Mouse (Mus musculus) lung, adult 18-20 months (tissue): ENCODE measurements at regions not wholly inside any gene's neighbourhood (a gene's known extent, or its start where the extent isn't known, plus 50 kb on each side); places are given as distances from the start of the nearest gene placed in this dataset.
"Not testable (repeated sequence)": the region's sequence is repeated elsewhere in the genome, so short reads cannot be mapped to it uniquely, and the experiment has no call there.

Experiments used
- DNase-seq, 2 experiments: peaks; one replicate each; pipeline ENCODE4 v3.0.0; 2022; ENCODE audit warnings: mixed read lengths in 2 of 2

DNA sequence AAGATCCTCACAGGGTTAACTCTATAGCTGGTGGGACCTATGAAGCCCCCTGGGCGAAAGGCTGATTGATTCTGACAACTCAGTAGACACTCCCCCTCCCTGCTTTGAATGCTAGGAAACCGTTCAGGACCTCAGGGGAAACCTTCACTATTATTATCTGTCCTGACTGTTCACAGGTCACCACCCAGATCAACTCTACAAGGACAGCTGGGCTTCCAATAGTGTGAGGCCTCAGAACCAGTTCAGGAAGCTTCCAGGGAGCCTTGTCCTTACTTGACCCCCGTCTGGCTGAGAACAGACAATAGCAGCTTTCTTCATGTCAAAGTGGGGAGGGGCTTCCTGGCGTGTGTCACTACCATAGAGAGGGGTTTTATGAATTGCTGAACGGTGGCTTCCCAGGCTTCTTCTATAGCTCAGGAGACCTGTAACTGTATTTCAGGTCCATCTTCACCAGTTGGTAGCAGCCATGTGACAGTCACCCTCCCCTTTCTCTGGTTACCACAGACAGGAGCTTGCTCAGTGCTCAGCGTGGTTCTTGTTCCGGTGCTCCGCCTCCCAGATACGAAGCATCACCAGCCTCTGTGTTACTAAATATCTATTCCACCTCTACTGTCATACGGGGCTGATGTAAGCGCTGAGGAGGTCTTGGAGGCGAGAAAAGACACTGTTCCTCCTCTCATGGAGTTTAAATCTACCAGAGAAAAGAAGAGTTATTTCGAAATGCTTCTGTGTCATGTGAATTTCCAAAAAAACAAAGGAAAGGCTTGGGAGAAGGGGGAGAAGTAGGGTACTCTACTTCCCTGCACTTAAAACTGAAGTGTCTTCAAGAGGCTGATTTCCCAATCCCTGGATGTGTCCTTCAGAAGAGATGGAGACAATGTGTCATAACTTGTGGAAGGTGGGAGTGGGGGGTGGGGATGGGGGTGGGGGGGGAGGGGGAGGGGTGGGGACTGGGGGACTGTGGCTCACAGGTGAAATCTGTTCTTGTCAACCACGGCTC lies 96.9 kb downstream of the Vcpkmt start:
- DNase-seq = peak; percentile 64 to 76

DNA sequence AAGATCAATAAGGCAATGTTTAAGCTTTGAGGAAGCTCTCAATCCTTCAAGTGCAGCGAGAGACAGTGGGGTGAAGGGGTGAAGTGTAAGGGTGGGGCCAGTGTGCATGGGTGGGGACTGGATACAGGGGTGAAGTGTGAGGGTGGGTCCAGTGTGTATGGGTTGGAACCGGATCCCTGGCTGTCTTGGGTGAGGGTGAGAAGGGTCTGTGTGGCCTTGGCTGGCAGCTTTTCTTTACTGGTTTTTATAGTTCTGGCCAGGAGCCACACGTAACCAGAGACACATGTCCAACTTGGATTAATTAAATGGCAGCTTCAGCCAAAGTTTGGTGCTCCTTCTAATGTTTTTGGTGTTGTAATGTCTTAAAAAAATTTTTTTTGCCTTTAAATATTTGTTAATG lies 101.4 kb downstream of the Vcpkmt start:
- DNase-seq = no peak

DNA sequence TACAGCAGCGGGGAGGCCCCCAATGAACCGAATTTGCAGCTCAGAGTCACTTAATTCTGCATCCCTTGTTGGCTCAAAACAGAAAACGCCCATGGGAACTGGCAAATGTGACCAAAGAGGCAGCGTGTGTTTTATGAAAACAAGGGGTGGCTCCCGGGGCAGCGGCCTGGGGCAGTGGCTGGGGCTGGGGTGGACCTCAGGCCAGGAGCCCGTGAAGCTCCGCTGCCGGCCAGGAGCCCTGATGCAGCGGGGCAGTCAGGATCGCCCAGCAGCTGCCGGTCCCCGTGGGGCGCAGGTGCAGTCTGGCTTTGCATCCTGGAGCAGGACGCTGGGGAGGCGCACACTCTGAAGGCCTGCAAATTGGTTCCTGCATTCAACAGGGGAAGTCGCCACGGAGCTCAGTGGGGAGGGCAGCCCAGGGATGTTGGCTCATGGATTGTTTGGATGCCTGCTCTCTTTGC lies 104.4 kb upstream of the Gm9887 start:
- DNase-seq = no peak

DNA sequence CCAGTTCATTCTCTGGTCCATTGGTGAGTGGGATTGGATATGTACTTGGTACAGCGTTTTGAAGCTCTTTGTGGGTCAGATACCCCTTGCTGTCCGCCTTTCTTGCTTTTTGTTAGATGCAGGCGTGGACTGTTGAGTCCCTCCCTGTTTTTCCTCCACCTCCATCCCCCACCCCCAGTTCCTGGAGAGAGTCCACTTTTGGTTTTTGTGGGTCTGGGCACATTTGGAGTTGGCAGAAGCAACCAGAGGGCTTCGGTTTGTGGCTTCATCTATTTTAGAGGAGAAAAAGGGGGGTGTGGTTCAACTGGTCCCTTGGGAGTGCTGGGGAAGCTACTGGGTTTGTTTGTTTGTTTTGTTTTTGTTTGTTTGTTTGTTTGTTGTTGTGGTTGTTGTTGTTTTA lies 103.9 kb upstream of the Gm9887 start:
- DNase-seq = no peak

DNA sequence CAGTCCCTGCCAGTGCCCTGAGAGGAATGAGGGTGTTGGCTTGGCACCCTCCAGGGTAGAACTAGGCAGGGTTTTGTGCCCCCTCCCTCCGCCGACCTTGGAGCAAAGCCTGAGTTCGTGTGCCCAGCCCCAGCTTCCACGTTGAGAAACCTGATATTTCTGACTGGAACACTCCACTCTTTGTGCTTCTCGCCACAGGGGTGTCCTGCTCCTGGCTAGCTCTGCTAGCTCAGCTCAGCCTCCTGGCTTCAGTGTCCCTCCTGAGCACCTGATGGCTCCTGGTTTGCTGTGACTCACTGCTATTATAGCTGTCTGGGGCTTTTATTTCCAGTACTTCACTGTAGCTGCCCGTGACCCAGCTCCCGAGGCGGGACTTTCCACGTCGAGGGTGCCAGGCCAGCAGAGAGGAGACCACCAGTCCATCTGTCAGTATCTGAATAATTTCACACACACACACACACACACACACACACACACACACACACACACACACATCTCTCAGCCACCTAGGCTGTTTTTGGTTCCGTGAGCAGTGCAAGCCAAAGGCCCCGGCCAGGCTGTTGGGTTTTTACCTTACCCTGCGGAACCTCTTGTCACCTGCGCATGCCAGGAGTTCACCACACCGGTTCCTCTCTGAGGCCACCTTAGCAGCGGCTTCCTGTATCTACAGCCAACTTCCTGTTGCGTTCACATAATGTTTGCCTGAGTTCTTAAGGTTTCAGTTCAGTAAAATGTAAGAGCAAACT lies 102.8 kb upstream of the Gm9887 start:
- peak; percentile 67 to 73 for DNase-seq

DNA sequence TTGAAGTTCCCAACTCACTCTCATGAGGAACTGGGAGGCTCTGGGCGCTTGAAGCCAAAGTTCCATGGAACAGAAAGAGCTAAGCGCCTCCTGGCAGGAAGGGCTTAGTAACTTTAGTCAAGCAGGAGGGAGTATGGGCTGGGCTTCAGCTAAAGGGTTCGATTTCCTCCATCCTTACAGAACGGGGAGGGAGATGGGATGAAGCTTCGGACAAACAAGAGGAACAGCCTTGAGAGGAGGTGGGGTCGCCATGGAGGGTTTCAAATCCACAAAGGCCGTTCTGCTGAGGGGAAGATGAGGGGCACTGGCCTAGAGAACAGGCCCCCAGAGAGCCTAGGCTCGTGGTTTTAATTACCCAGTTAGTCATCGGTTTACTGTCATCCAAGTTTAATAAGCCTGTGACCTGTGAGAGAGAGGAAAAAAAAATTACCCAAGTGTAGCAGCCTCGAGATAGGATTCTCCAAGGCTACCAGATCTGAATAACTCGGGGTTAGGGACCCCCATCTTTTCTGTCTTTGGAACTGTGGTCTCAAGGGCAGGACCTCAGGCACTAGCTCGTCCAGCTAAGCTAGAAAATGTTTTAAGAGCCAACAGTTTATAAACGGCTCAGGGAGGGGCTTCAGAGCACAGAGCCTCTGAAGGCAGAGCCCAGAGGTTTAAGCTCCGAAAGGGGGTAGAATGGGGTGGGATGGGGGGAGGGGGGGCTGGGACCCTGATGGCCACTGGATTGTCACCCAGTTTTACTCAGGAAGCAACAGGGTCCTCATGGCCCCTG lies 102.1 kb upstream of the Gm9887 start:
- DNase-seq = no peak

GRCm38 (mm10) chr12:69473379-69474057 lies 101.3 kb upstream of the Gm9887 start:
- no peak for DNase-seq

DNA sequence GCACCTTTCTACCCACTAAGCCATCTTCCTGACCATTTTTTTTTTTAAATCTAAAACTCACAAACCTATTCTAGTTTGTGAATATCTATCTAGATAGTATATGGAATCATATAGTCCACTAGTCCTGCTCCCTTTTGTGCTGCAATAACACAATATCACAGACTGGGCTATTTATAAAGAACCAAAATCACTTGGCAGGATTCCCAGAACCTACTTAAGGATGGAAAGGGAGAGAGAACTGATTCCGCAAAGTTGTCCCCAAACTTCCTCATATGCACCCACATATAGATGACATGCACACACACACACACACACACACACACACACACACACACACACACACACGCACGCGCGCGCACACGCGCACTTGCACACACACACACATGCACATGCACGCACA lies 100.7 kb upstream of the Gm9887 start:
- DNase-seq = no peak

GRCm38 (mm10) chr12:69471876-69472275 lies 99.6 kb upstream of the Gm9887 start:
- no peak for DNase-seq

DNA sequence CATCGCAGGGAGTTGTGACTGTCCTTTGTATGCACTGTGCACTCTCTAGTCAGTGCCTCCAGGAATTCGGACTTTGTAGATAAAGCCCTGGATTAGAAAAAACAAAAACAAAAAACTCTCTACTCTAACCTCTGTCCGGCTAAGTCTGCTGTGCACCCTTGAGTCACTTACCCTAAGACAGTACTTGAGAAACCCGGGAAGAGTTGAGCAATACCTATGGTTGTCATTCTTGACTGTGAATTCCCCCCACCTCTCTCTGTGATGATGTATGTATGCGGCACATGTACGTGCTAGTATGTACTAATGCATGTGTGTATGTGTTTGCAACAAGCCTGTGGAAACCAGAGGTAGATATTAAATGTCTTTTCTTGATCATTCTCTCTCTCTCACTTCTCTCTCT lies 96.7 kb upstream of the Gm9887 start:
- no peak for DNase-seq

- no peak for DNase-seq
Observed at GRCm38 (mm10) chr12:69467363-69467762, 95.1 kb upstream of the Gm9887 start.

GRCm38 (mm10) chr12:69464906-69465305 lies 92.6 kb upstream of the Gm9887 start:
- no peak for DNase-seq

DNA sequence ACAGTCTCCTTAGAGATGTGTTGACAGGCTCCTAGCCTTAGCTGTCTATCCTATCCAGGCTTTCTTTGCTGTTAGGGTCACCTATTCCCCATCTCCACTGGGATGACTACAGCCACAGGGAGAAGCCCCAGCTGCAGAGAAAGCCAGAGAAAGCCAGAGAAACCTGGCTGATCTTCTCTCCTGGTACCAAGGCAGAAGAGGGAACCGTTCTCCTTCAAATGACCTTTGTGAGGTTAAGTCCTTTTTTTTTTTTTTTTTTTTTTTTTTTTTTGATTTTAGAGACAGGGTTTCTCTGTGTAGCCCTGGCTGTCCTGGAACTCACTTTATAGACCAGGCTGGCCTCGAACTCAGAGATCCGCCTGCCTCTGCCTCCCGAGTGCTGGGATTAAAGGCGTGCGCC lies 91.1 kb upstream of the Gm9887 start:
- DNase-seq = not testable (repeated sequence)

DNA sequence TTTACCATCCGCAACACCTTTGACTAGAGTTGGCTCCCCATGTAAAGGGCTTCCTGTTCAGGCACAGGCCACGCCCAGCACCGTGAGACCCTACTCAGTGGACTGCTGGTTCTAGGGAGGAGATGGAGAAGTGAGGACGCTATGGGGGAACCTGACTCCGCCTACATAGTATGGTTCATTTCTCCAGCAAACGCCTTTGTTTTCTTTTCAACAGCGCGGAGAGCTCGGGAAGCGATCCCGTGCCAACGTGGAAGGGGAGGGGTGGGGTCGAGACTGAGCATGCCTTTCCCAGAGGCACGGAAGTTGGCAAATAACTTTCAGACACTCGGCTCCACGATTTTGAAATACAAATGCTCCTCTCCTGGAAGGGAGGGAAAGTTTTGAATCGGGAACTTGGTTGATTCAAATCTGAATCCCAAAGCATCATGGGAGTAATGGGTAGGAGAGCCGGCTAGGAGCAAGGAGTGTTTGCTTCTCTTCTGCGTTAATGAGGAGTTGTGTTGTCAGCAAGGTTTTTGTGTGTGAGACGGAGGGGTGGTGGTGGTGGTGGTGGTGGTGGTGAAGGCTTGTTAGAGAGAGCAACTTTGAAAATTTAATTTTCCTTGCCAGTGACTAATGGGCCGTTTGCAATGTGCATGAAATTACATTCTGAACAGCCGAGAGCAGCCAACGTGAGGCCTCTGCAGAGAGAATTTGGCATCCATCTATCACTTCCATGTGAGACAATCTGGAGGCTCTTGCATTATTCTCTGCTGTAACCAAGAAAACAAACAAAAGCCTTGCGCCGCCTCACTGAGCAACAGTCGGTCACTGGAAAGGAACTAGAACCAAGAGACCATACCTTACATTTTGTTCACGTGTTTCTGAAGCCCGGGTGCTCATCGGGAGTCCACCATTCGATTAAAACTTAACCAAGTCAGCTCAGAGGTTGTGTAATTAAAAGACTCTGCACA lies 89.9 kb upstream of the Gm9887 start:
- peak; percentile 82 to 89 for DNase-seq

- DNase-seq = no peak
Observed at GRCm38 (mm10) chr12:69460552-69461079, 88.4 kb upstream of the Gm9887 start.

DNA sequence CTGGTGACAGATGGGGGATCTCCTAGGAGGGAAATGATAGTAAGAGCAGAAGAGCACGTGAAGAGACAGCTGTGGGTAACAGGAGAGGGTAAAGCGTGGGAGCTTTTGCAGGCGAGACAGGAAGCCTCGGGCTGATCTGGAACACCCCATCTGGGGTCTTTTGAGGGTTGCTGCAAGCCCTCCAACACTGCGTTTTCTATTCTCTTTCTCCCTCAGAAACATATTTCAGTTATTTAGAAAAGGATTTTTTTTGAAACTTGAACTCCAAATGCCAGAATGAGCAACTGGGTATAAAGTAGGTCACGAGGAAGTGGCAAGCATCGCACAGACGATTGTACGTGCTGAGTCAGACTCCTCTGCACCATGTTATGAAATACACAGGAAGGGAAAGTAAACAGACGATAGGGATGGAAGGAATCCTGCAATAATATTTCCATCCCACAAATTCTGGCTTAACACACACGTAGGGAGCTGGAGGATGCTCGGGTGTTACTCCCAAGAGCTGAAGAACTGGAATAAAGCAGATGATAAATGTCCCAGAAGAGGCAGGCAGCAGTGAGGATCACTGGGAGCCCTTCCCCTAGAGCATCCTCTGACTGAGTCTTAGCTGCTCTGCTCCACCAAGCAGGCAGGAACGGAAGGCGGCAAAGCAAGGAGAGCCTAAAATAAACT lies 86.0 kb upstream of the Gm9887 start:
- DNase-seq = peak; percentile 70 to 78

- no peak for DNase-seq
Observed at GRCm38 (mm10) chr12:69456746-69457145, 84.5 kb upstream of the Gm9887 start.

- DNase-seq = no peak
Observed at GRCm38 (mm10) chr12:69456116-69456515, 83.9 kb upstream of the Gm9887 start.

DNA sequence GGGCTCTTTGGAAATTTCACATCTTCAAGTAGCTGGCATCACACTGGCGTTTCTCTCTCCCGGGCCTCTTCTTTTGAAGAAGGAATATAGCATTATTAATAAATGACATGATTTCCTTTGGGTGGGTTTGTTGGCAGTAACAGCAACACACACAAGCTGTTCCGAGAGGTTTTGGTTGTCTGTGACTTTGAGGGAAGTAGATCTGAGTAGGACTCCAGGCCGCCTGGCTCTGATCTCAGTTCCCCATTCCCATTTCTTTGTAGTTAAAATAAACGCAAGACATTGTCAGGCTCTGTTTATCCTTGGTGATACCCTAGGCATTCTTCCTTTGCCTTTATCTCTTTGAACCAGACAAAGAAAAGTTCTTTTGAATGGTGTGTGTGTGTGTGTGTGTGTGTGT lies 83.3 kb upstream of the Gm9887 start:
- no peak for DNase-seq

GRCm38 (mm10) chr12:69453544-69453943 lies 81.3 kb upstream of the Gm9887 start:
- DNase-seq = peak; percentile 51 to 77
